Mouse (Mus musculus) lung, adult 2 months (tissue): ENCODE measurements around the gene Pycr2. TPM values are rescaled to one million over a fixed set of nuclear protein-coding genes. Genes with fewer than 3 reads are reported as not detected.
"Not testable (repeated sequence)": the region's sequence is repeated elsewhere in the genome, so short reads cannot be mapped to it uniquely, and the experiment has no call there.

Experiments
- DNase-seq: peaks from one replicate; pipeline ENCODE4 v3.0.0; 2022
- H3K4me1 ChIP-seq: fragments of 200-500 bp; 2 replicates; pipeline ENCODE4 v1.6.1; 2011; ENCODE audit warnings: low read length; ENCODE audit not compliant: control insufficient read depth, insufficient read depth
- H3K4me3 ChIP-seq: fragments of 200-500 bp; replicated peaks from 2 replicates; pipeline ENCODE3; 2011; ENCODE audit warnings: low read depth, mild to moderate bottlenecking, control low read depth, low read length; ENCODE audit errors: extremely low read depth
- CTCF ChIP-seq: fragments of 200-500 bp; IDR thresholded peaks from 2 replicates; pipeline ENCODE4 v1.5.1; 2011; ENCODE audit warnings: mild to moderate bottlenecking, low read length, control low read depth; ENCODE audit not compliant: insufficient read depth
- POLR2A ChIP-seq: fragments of 200-500 bp; IDR thresholded peaks from 2 replicates; pipeline ENCODE4 v1.6.1; 2011; ENCODE audit warnings: low read depth, mild to moderate bottlenecking, control low read depth, low read length, borderline replicate concordance; ENCODE audit errors: extremely low read depth
- WGBS: fragments of 180-500 bp; shearing (Covaris S2); methylation state at CpG from one replicate; pipeline ENCODE4 v1.1.7; 2018; 5-methylcytosine and 5-hydroxymethylcytosine counted together
- polyA plus RNA-seq: library from polyadenylated mRNA; depleted of rRNA; stranded (reverse); fragments of >200 nt; gene quantifications from 2 replicates; pipeline ENCODE4 v1.2.3, GENCODE M21; 2012

The Pycr2 gene
- polyA plus RNA-seq, 1 experiment: 36.7 TPM

DNA sequence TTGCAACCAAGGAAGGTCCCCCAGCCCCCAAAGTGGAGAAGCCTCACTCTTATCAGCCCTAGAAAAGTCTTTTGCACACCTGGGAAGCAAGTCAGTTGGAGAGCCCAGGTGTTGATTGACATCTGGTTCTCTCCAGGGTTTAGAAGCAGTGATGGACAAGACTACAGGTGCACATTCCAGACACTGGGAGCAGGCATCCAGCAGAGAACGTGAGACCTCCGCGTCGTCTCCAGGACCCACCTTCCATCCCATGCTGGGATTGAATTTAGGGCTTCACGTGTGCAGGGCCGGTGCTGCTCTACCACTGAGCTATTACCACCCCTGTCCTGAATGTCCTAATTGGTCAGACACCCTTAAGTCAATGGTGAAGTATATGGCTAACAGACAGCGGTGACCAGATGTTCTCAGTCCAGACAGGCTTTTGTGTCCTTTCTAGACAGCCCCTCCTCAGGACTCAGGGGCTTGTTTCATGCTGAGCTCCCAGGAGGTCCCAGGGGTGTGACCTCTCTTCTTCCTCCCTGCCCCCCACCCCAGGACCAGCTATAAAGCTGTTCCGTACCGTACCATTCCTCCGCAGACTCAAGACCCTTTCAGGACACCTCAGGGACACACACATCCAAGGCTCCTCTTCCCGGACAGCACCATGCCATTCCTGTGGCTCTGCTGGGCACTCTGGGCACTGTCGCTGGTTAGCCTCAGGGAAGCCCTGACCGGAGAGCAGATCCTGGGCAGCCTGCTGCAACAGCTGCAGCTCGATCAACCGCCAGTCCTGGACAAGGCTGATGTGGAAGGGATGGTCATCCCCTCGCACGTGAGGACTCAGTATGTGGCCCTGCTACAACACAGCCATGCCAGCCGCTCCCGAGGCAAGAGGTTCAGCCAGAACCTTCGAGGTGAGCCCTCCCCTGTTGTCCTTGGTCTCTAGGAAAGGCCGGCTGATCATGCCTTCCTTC, 30.6 kb downstream of the Pycr2 start, which contains the start of gene Lefty1:
Lefty1 (plus strand) TSS at position 556 of the 953 bp plus-strand sequence.
- Histone ChIP-seq H3K4me3 (no peak within 1 kb of the TSS), H3K4me1 (no peaks in the 10 kb centered on the region)
- WGBS: 59% methylated on average over 21 of the region's 21 CpGs
- DNase-seq: no peak
- TF ChIP-seq CTCF (no peak), POLR2A (no peak)

DNA sequence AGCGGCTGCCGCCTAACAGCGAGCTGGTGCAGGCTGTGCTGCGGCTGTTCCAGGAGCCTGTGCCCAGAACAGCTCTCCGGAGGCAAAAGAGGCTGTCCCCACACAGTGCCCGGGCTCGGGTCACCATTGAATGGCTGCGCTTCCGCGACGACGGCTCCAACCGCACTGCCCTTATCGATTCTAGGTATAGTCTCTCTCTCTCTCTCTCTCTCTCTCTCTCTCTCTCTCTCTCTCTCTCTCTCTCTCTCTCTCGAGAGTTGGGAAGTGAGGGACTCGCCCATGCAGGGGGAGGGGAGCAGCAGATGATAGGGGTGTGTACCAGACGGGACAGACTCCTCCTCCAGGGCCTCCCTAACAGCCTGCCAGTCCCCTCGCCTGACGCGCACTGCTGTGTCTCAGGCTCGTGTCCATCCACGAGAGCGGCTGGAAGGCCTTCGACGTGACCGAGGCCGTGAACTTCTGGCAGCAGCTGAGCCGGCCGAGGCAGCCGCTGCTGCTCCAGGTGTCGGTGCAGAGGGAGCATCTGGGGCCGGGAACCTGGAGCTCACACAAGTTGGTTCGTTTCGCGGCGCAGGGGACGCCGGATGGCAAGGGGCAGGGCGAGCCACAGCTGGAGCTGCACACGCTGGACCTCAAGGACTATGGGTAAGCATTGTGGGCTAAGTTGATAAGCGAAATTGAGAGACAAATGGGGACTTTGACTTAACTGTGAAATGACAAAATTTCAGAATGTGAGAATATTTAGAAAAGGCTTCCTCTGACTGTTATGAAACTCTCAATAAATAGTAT, 32.7 kb downstream of the Pycr2 start:
- not testable (repeated sequence) for H3K4me1 ChIP-seq, DNase-seq
- WGBS: 7% methylated on average over 41 of the region's 41 CpGs
- H3K4me3 ChIP-seq: peak overlapping the region; percentile 52

DNA sequence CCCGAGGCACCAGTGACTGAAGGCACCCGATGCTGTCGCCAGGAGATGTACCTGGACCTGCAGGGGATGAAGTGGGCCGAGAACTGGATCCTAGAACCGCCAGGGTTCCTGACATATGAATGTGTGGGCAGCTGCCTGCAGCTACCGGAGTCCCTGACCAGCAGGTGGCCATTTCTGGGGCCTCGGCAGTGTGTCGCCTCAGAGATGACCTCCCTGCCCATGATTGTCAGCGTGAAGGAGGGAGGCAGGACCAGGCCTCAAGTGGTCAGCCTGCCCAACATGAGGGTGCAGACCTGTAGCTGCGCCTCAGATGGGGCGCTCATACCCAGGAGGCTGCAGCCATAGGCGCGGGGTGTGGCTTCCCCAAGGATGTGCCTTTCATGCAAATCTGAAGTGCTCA, 33.5 kb downstream of the Pycr2 start:
- H3K4me3 ChIP-seq, H3K4me1 ChIP-seq, DNase-seq: not testable (repeated sequence)
- WGBS: 88% methylated on average over 13 of the region's 13 CpGs

GRCm38 (mm10) chr1:180938781-180939180, 34.7 kb downstream of the Pycr2 start:
- H3K4me3 ChIP-seq, DNase-seq: not testable (repeated sequence)
- WGBS: 84% methylated on average over 2 of the region's 2 CpGs
- H3K4me1 ChIP-seq: peaks cover 13% of the 10 kb centered on the region

- Histone ChIP-seq H3K4me1 (peaks cover 27% of the 10 kb centered on the region), H3K4me3 (no peak overlapping the region)
- no peak for DNase-seq
- TF ChIP-seq POLR2A: no peak
- no peak for TF ChIP-seq CTCF
- WGBS: 86% methylated on average over 7 of the region's 7 CpGs
These were observed 36.8 kb downstream of the Pycr2 start for GRCm38 (mm10) chr1:180940776-180941460.

- WGBS: 4% methylated on average over 18 of the region's 18 CpGs
- no peak for TF ChIP-seq CTCF
- no peak for TF ChIP-seq POLR2A
- peak; percentile 44 for DNase-seq
- H3K4me1 ChIP-seq: peaks cover 29% of the 10 kb centered on the region
- H3K4me3 ChIP-seq: peak overlapping the region; percentile 83
These were observed 37.6 kb downstream of the Pycr2 start for GRCm38 (mm10) chr1:180941726-180942125.

GRCm38 (mm10) chr1:180942166-180943031, 38.3 kb downstream of the Pycr2 start, which contains the start of gene Tmem63a:
Gene Tmem63a (plus strand): TSS chr1:180942344.
- peaks cover 29% of the 10 kb centered on the region for H3K4me1 ChIP-seq
- TF ChIP-seq POLR2A: peak; percentile 69; the same call in 1 of the 2 replicates
- TF ChIP-seq CTCF: no peak
- under 1% methylated on average over 73 of the region's 73 CpGs for WGBS
- peak within 1 kb of the TSS; percentile 83 for H3K4me3 ChIP-seq
- peak; percentile 86 for DNase-seq

GRCm38 (mm10) chr1:180943032-180943644, 39.0 kb downstream of the Pycr2 start:
- peaks cover 29% of the 10 kb centered on the region for H3K4me1 ChIP-seq
- 27% methylated on average over 11 of the region's 11 CpGs for WGBS
- TF ChIP-seq POLR2A (no peak), CTCF (no peak)
- no peak for DNase-seq
- H3K4me3 ChIP-seq: peak overlapping the region; percentile 83
